Mouse (Mus musculus): ENCODE results near the gene H2-M10.4. TPM values are rescaled to one million over a fixed set of nuclear protein-coding genes. Genes with fewer than 3 reads are reported as not detected.
"Not testable (repeated sequence)": the region's sequence is repeated elsewhere in the genome, so short reads cannot be mapped to it uniquely, and the experiment has no call there.

H2-M10.4 gene
- polyA plus RNA-seq (2012; rRNA removed) = not detected in 2 replicates

DNA sequence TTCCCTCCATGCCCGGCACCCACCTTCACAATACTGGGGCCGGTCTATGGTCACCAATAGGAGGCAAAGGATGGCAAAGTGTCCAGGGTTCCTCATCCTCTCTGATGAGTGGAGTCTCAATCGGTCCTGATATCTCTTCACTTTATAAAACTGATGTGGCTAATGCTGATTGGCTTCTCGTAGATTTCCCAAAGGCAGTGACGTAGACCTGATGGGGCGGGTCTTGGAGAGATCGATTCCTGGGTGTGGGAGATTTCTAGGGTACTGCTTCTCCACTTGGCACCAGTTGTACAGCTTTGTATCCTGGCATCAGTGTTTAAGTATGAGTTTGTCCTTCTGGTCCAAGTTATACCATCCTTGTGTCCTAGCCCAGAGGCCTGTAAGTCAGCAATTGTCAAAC lies at the start of gene H2-M10.4:
H2-M10.4 (minus strand) TSS at position 101 of the 400 bp plus-strand sequence.
- 89% methylated on average over 7 of the region's 7 CpGs for WGBS

DNA sequence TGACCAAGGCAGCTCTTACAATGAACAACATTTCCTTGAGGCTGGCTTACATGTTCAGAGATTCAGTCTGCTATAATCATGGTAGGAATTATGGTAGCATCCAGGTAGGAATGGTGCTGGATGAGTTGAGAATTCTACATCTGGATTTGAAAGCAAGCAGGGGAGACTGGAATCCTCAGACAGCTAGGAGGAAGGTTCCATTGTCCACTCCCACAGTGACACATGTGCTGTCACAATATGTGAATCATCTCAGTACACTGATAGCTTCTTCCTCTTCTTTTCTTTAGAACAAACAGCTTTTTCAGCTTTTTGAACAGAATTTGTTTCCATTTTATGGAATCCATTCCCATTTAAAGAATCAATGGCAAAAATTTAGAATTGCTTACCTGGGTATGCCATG lies 41.8 kb upstream of the H2-M10.4 start:
- H3K27me3 ChIP-seq (ENCODE audit: control insufficient read depth, insufficient read depth, low read length) = no peaks in the 10 kb centered on the region
- no peak for TF ChIP-seq POLR2A (IDR thresholded peaks at IDR 0.05; ENCODE audit: low read depth, low read length)
- TF ChIP-seq CTCF (IDR thresholded peaks at IDR 0.05; ENCODE audit: extremely low read depth, insufficient read length, insufficient replicate concordance, low read depth, low read length) = no peak
- no peaks in the 10 kb centered on the region for H3K4me1 ChIP-seq (ENCODE audit: control insufficient read depth, insufficient read depth, insufficient read length, low read length)
- H3K4me3 ChIP-seq (ENCODE audit: low read depth, low read length) = no peak overlapping the region
- H3K36me3 ChIP-seq (ENCODE audit: control insufficient read depth, insufficient read depth, low read length) = no peaks in the 10 kb centered on the region
- H3K27ac ChIP-seq (ENCODE audit: insufficient read depth, low read depth, low read length) = no peak overlapping the region

More for the DNA sequence above, at the start of gene H2-M10.4:
- H3K27ac ChIP-seq (ENCODE audit: insufficient read depth, low read depth, low read length) = no peak within 1 kb of the TSS
- H3K27me3 ChIP-seq (ENCODE audit: control insufficient read depth, insufficient read depth, low read length) = no peaks in the 10 kb centered on the region
- H3K36me3 ChIP-seq (ENCODE audit: control insufficient read depth, insufficient read depth, low read length) = no peaks in the 10 kb centered on the region
- no peak within 1 kb of the TSS for H3K4me3 ChIP-seq (ENCODE audit: low read depth, low read length)
- no peaks in the 10 kb centered on the region for H3K4me1 ChIP-seq (ENCODE audit: control insufficient read depth, insufficient read depth, insufficient read length, low read length)
- no peak for TF ChIP-seq CTCF (IDR thresholded peaks at IDR 0.05; ENCODE audit: extremely low read depth, insufficient read length, insufficient replicate concordance, low read depth, low read length)
- TF ChIP-seq POLR2A (IDR thresholded peaks at IDR 0.05; ENCODE audit: low read depth, low read length) = no peak

DNA sequence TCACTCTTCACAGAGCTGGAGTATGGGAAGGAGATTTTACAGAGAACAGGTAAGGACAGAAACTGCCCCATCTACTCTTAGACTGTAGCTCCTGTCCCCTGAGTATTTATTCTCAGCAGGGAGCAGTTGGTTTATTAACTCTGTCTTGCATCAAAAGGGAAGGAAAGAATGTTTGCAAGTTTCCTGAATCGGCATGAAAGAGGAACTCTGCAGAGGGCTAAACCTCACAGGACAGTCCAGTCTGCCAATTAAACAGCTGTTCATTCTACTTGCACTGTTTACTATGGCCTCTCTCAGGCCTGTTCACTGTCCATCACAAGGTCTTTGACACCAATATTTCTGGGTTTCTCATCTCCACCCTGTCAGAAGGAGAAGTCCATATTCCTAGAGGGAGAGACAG lies 38.3 kb upstream of the H2-M10.4 start:
- no peak overlapping the region for H3K27ac ChIP-seq (ENCODE audit: insufficient read depth, low read depth, low read length)
- no peaks in the 10 kb centered on the region for H3K36me3 ChIP-seq (ENCODE audit: control insufficient read depth, insufficient read depth, low read length)
- H3K4me3 ChIP-seq (ENCODE audit: low read depth, low read length) = no peak overlapping the region
- 32% methylated on average over 1 of the region's 1 CpGs for WGBS
- H3K4me1 ChIP-seq (ENCODE audit: control insufficient read depth, insufficient read depth, insufficient read length, low read length) = no peaks in the 10 kb centered on the region
- TF ChIP-seq CTCF (IDR thresholded peaks at IDR 0.05; ENCODE audit: extremely low read depth, insufficient read length, insufficient replicate concordance, low read depth, low read length) (no peak), POLR2A (IDR thresholded peaks at IDR 0.05; ENCODE audit: low read depth, low read length) (no peak)
- no peaks in the 10 kb centered on the region for H3K27me3 ChIP-seq (ENCODE audit: control insufficient read depth, insufficient read depth, low read length)

DNA sequence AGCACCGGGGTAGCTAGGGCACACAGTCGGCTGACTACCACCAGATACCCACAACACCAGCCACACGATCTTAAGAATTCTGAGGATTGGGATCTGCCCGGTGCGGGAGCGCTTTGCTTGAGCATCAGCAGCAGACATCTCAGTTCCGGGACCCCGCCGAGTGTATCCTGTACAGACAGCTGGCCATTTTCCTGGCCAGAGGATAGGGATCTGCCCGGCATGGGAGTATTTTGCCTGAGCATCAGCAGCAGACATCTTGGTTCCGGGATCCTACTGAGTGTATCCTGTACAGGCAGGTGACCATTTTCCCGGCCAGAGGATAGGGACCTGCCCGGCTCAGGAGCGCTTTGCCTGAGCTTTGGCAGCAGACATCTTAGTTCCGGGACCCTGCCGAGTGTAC lies 26.0 kb upstream of the H2-M10.4 start:
- not testable (repeated sequence) for H3K27me3 ChIP-seq (ENCODE audit: control insufficient read depth, insufficient read depth, low read length); H3K4me1 ChIP-seq (ENCODE audit: control insufficient read depth, insufficient read depth, insufficient read length, low read length); H3K36me3 ChIP-seq (ENCODE audit: control insufficient read depth, insufficient read depth, low read length); H3K27ac ChIP-seq (ENCODE audit: insufficient read depth, low read depth, low read length); H3K4me3 ChIP-seq (ENCODE audit: low read depth, low read length)
- WGBS = 94% methylated on average over 16 of the region's 16 CpGs

DNA sequence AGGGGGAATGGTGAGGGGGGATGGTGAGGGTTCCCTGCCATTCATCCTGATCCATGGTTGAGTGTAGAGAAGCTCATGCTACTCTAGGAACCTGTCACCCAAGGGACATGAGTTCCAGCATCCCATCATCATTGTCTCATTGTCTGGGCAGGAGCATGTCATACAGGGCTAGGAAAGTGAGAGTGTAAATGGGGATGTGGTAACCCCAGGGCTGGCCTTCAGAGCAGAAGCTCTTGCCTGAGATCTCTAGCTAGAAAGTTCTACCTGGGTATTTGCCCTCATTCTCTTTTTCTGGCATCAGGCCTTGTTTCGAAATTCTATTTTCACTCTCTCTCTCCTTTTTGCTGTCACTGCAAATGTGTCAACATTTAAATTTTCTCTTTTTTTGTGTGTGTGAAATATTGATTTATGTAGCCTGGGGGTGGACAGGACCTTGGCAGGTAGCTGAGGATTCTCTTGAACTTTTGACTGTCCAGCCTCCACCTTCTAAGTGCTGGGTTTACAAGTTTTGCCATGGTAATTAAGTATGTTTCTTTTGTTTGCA lies 24.6 kb upstream of the H2-M10.4 start:
- no peaks in the 10 kb centered on the region for H3K4me1 ChIP-seq (ENCODE audit: control insufficient read depth, insufficient read depth, insufficient read length, low read length)
- TF ChIP-seq POLR2A (IDR thresholded peaks at IDR 0.05; ENCODE audit: low read depth, low read length) (no peak), CTCF (IDR thresholded peaks at IDR 0.05; ENCODE audit: extremely low read depth, insufficient read length, insufficient replicate concordance, low read depth, low read length) (no peak)
- H3K4me3 ChIP-seq (ENCODE audit: low read depth, low read length) = no peak overlapping the region
- no peaks in the 10 kb centered on the region for H3K36me3 ChIP-seq (ENCODE audit: control insufficient read depth, insufficient read depth, low read length)
- H3K27me3 ChIP-seq (ENCODE audit: control insufficient read depth, insufficient read depth, low read length) = no peaks in the 10 kb centered on the region; the same call in 1 of the 2 replicates
- WGBS = 76% methylated on average over 1 of the region's 1 CpGs
- no peak overlapping the region for H3K27ac ChIP-seq (ENCODE audit: insufficient read depth, low read depth, low read length)

DNA sequence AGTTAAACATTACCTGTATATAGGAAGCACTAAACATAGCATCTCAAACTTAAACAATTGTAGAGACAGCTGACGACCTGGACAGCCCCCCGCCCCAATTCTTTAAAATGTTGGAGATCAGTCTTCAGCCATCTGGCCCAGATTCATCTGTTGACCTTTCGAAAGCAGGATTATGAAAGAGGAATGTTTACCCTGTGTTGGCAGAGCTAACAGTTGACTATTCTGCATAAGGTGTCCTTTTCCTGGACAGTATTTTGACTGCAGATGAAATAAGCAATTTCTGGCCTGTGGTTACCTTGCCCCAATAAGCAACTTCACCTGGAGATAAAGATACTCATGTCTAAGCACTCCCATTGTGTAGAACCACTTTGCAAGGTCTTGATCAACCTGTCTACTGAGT lies 21.7 kb upstream of the H2-M10.4 start:
- WGBS = 66% methylated on average over 3 of the region's 3 CpGs

DNA sequence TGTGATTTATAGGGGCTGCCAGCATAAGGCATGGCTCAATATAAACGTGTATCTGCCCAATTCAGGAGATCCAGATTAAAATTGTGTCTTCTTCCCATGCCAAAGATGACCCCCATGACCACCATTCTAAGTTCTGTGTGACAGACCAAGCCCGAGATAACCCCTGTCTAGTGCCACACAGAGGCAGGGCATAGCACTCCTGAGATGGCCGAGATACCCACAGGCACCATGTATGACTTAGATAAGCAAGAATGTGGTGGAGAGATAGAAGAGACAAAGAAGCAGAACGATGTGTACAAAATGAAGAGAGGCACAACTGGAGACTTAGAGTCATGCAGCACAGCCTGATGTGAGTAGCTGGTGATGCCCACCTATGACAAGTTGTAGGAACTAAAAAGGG lies 5.9 kb downstream of the H2-M10.4 start:
- H3K4me3 ChIP-seq (ENCODE audit: low read depth, low read length) = no peak overlapping the region
- 59% methylated on average over 4 of the region's 4 CpGs for WGBS
- TF ChIP-seq POLR2A (IDR thresholded peaks at IDR 0.05; ENCODE audit: low read depth, low read length) = no peak

More for the DNA sequence above, 21.7 kb upstream of the H2-M10.4 start:
- Histone ChIP-seq H3K4me3 (ENCODE audit: low read depth, low read length) (no peak overlapping the region), H3K27ac (ENCODE audit: insufficient read depth, low read depth, low read length) (no peak overlapping the region), H3K4me1 (ENCODE audit: control insufficient read depth, insufficient read depth, insufficient read length, low read length) (no peaks in the 10 kb centered on the region), H3K36me3 (ENCODE audit: control insufficient read depth, insufficient read depth, low read length) (no peaks in the 10 kb centered on the region), H3K27me3 (ENCODE audit: control insufficient read depth, insufficient read depth, low read length) (no peaks in the 10 kb centered on the region; the same call in 1 of the 2 replicates)
- no peak for TF ChIP-seq POLR2A (IDR thresholded peaks at IDR 0.05; ENCODE audit: low read depth, low read length)
- TF ChIP-seq CTCF (IDR thresholded peaks at IDR 0.05; ENCODE audit: extremely low read depth, insufficient read length, insufficient replicate concordance, low read depth, low read length) = no peak

DNA sequence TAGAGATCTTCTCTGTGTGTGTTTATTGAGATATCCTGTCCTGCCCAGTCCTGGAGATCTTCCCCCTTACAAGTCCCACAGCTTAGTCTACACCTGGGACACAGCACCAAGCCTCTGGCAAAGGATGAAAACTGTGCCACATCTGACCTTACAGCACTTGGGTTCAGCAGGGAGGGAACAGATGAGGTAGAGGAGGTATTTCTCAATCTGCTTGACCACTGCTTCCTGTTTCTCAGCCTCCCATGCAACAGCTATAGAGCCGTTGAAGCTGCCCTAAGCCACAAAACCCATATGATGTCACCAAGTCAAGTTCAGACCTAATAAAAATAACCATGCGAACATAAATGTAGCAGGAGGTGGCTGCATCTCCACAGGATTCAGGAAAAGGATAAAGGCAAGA lies 30.7 kb downstream of the H2-M10.4 start:
- Histone ChIP-seq H3K27me3 (ENCODE audit: control insufficient read depth, insufficient read depth, low read length) (no peaks in the 10 kb centered on the region), H3K27ac (ENCODE audit: insufficient read depth, low read depth, low read length) (no peak overlapping the region), H3K36me3 (ENCODE audit: control insufficient read depth, insufficient read depth, low read length) (no peaks in the 10 kb centered on the region), H3K4me3 (ENCODE audit: low read depth, low read length) (no peak overlapping the region), H3K4me1 (ENCODE audit: control insufficient read depth, insufficient read depth, insufficient read length, low read length) (no peaks in the 10 kb centered on the region)
- TF ChIP-seq POLR2A (IDR thresholded peaks at IDR 0.05; ENCODE audit: low read depth, low read length) = no peak
- TF ChIP-seq CTCF (IDR thresholded peaks at IDR 0.05; ENCODE audit: extremely low read depth, insufficient read length, insufficient replicate concordance, low read depth, low read length) = no peak
- WGBS = 54% methylated on average over 2 of the region's 2 CpGs

More for the DNA sequence above, 5.9 kb downstream of the H2-M10.4 start:
- Histone ChIP-seq H3K4me1 (ENCODE audit: control insufficient read depth, insufficient read depth, insufficient read length, low read length) (no peaks in the 10 kb centered on the region), H3K36me3 (ENCODE audit: control insufficient read depth, insufficient read depth, low read length) (no peaks in the 10 kb centered on the region), H3K27me3 (ENCODE audit: control insufficient read depth, insufficient read depth, low read length) (no peaks in the 10 kb centered on the region), H3K27ac (ENCODE audit: insufficient read depth, low read depth, low read length) (no peak overlapping the region)

Measured in small intestine, adult 2 months (tissue).